Mouse (Mus musculus) midbrain, embryonic 12.5 days (tissue): ENCODE data around the gene Smg7. TPM values are rescaled to one million over a fixed set of nuclear protein-coding genes. Genes with fewer than 3 reads are reported as not detected.

Experiments used
- ATAC-seq: fragments of 200-750 bp; cut with Nextera tagmentation; 2 replicates; pipeline ENCODE4 v1.8.0; 2017; ENCODE audit warnings: low read depth, moderate TSS enrichment, moderate library complexity; ENCODE audit not compliant: low FRiP score
- H3K27ac ChIP-seq: fragments of 300-500 bp; sonication (generic); replicated peaks from 2 replicates; pipeline ENCODE4 v1.5.1; 2016; ENCODE audit warnings: mild to moderate bottlenecking
- H3K27me3 ChIP-seq: fragments of 300-500 bp; sonication (generic); 2 replicates; pipeline ENCODE4 v1.6.1; 2016; ENCODE audit warnings: mild to moderate bottlenecking
- H3K36me3 ChIP-seq: fragments of 300-500 bp; sonication (generic); 2 replicates; pipeline ENCODE4 v1.6.1; 2016
- H3K4me1 ChIP-seq: fragments of 300-500 bp; sonication (generic); 2 replicates; pipeline ENCODE4 v1.6.1; 2016
- H3K4me2 ChIP-seq: fragments of 300-500 bp; sonication (generic); replicated peaks from 2 replicates; pipeline ENCODE4 v1.6.1; 2016; ENCODE audit warnings: mild to moderate bottlenecking, moderate library complexity
- H3K4me3 ChIP-seq: fragments of 300-500 bp; sonication (generic); 2 replicates; pipeline ENCODE4 v1.5.1; 2016; ENCODE audit warnings: mild to moderate bottlenecking
- H3K9ac ChIP-seq: fragments of 300-500 bp; sonication (generic); replicated peaks from 2 replicates; pipeline ENCODE4 v1.6.1; 2016; ENCODE audit warnings: mild to moderate bottlenecking, moderate library complexity
- H3K9me3 ChIP-seq: fragments of 300-500 bp; sonication (generic); 2 replicates; pipeline ENCODE4 v1.6.1; 2016; ENCODE audit warnings: mild to moderate bottlenecking
- WGBS: fragments of 180-500 bp; shearing (Covaris S2); methylation state at CpG from one replicate; pipeline ENCODE4 v1.1.7; 2016; 5-methylcytosine and 5-hydroxymethylcytosine counted together
- polyA plus RNA-seq: library from polyadenylated mRNA; unstranded; fragments of >200 nt; fragmentation: Nextera tagmentation; extraction: Ambion mirVana; gene quantifications from 2 replicates; pipeline ENCODE4 v1.2.1, GENCODE M21; 2016

The Smg7 gene
- polyA plus RNA-seq, 1 experiment from 2014 or later, result 38.0 TPM

DNA sequence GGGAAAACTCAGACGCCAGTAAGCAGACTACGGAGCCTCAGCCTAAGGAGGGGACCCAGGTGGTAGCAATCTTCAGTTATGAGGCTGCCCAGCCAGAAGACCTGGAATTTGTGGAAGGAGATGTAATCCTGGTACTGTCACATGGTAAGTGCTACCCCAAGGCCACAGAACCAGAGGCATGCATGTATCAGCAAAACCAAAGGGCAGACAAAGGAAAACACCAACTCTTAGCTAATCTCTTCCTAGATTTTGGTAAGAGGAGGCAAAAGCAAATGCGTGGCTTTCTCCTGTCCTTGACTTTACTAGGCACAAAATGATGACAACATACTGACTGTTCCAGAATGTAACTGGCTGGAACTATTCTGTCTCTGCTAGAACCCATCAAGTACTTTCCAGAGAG lies 67.4 kb downstream of the Smg7 start:
- H3K27ac ChIP-seq, result no peak overlapping the region
- no peak overlapping the region for H3K4me2 ChIP-seq
- H3K36me3 ChIP-seq, result peaks cover 52% of the 10 kb centered on the region
- ATAC-seq, result no peak
- H3K4me3 ChIP-seq, result no peak overlapping the region
- H3K9ac ChIP-seq, result no peak overlapping the region
- H3K27me3 ChIP-seq, result no peaks in the 10 kb centered on the region
- no peaks in the 10 kb centered on the region for H3K9me3 ChIP-seq
- 97% methylated on average over 3 of the region's 3 CpGs for WGBS
- H3K4me1 ChIP-seq, result no peaks in the 10 kb centered on the region

DNA sequence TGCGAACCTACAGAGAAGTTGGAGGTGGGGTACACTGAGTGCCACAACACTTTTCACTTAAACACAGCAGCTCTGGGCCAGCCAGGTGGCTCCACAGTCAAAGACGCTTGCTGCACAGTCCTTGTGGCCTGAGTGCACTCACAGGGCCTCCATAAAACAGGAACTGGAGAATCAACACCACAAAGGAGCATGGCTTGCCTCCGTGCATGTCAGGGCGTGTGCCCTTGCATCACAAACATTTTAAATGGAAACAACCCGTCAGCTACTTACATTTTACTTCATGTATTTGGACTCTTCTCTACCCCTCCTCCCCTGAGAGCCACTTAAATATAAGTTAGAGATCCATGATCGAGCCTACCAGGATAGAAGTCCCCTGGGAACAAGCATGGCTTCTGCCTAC lies 70.1 kb downstream of the Smg7 start:
- WGBS, result 92% methylated on average over 6 of the region's 6 CpGs
- no peaks in the 10 kb centered on the region for H3K4me1 ChIP-seq
- no peak for ATAC-seq
- no peak overlapping the region for H3K4me2 ChIP-seq
- H3K27ac ChIP-seq, result no peak overlapping the region
- peaks cover 27% of the 10 kb centered on the region for H3K36me3 ChIP-seq
- H3K9me3 ChIP-seq, result no peaks in the 10 kb centered on the region
- H3K4me3 ChIP-seq, result no peak overlapping the region
- H3K9ac ChIP-seq, result no peak overlapping the region
- H3K27me3 ChIP-seq, result no peaks in the 10 kb centered on the region

DNA sequence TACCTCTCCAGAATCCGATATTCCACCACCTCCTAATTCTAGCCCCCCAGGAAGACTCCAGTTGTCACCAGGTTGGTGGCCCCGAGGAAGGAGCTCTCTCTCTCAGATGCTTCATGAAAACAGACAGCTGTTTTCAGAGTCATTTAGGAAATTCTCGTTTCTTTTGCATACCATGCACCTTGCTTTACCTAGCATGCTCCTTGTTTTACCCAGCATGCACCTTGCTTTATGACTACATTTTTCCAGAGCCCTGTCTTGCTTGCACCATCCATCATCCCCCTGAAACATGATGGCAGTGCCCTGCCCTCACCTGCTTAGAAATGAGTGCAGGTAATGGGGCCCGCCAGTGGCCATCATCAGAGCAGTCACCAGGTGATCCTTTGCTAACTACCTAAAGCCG lies 70.8 kb downstream of the Smg7 start:
- no peak overlapping the region for H3K4me2 ChIP-seq
- H3K9ac ChIP-seq, result no peak overlapping the region
- no peaks in the 10 kb centered on the region for H3K9me3 ChIP-seq
- no peak for ATAC-seq
- no peak overlapping the region for H3K4me3 ChIP-seq
- H3K36me3 ChIP-seq, result peaks cover 20% of the 10 kb centered on the region
- no peak overlapping the region for H3K27ac ChIP-seq
- H3K27me3 ChIP-seq, result no peaks in the 10 kb centered on the region
- WGBS, result 76% methylated on average over 5 of the region's 5 CpGs
- no peaks in the 10 kb centered on the region for H3K4me1 ChIP-seq

DNA sequence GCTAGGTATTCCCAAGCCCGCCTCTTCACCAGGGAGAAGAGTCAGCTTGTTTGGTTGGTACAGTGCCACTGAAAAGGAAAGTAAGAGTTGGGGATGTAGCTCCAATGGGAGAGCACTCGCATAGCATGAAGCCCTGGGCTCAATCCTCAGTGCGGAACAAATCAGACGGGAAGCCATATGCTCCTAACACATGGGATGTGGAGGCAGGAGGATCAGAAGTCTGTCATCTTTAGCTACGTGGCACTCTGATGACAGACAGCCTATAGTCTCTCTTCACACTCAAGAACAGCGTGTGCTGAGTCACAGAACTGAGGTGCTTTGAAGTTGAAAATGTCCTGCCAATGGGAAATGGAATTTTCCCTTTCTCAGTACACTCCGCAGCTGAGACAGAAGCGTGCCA lies 71.4 kb downstream of the Smg7 start:
- Histone ChIP-seq H3K36me3 (peaks cover 14% of the 10 kb centered on the region), H3K4me1 (no peaks in the 10 kb centered on the region), H3K4me3 (no peak overlapping the region), H3K27ac (no peak overlapping the region), H3K9ac (no peak overlapping the region), H3K9me3 (no peaks in the 10 kb centered on the region), H3K4me2 (no peak overlapping the region), H3K27me3 (no peaks in the 10 kb centered on the region)
- 86% methylated on average over 8 of the region's 8 CpGs for WGBS
- 0 out of 2 replicates have a peak, but pooled peaks have one; percentile 16 for ATAC-seq

DNA sequence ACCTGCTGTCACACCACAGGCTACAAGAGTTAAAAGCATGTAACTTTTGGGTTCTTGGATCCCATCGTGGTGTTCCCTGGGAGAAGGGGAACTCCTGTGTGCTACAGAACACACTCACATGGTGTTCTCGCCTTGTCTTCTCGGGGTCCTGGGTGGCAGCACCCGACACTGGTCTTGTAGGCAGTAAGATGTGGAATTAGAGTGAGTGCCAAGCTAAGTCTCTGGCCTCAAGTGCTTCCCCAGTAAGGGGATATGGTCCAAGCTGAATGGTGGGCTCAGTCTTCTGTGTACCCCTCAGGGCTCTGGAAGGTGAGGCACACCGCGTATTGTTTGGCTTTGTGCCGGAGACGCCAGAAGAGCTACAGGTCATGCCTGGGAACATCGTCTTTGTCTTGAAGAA lies 72.4 kb downstream of the Smg7 start:
- H3K27me3 ChIP-seq, result no peaks in the 10 kb centered on the region
- WGBS, result 92% methylated on average over 9 of the region's 9 CpGs
- no peak overlapping the region for H3K27ac ChIP-seq
- no peaks in the 10 kb centered on the region for H3K4me1 ChIP-seq
- H3K36me3 ChIP-seq, result peaks cover 6% of the 10 kb centered on the region; the same call in 1 of the 2 replicates
- no peaks in the 10 kb centered on the region for H3K9me3 ChIP-seq
- ATAC-seq, result no peak
- no peak overlapping the region for H3K9ac ChIP-seq
- no peak overlapping the region for H3K4me3 ChIP-seq
- H3K4me2 ChIP-seq, result no peak overlapping the region

DNA sequence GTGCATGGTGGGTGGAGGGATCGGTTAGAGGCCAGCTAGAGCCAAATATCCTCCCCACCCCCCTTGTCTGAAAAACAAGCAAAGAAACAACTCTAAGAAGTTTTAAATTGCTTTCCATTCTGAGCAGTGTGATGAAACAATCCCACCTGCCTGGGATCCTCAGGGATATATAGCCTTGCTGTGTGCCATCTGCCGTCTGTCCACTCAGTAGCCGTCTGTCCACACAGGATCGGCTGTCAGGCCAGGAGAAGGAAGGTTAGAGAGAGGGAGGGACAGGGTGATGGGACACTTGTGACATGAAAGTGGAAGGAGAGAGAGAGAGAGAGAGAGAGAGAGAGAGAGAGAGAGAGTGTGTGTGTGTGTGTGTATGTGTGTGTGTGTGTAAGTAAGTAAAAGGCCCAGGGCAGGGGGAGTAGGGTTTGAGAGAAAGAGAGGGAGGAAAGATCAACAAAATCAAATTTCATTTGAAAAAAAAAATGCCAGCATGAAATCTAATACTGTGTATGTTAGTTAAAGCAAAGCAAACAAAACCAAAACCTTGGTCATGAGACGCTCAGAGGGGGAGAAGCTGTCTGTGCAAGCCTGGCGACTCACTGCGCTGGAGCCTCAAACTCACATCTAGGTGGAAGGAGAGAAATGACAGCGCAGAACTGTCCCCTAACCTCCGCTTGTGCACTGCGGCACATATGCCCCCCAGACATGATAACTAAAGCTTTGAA lies 73.7 kb downstream of the Smg7 start:
- 81% methylated on average over 10 of the region's 10 CpGs for WGBS
- no peak overlapping the region for H3K27ac ChIP-seq
- no peaks in the 10 kb centered on the region for H3K9me3 ChIP-seq
- H3K4me3 ChIP-seq, result no peak overlapping the region
- no peak overlapping the region for H3K4me2 ChIP-seq
- no peaks in the 10 kb centered on the region for H3K4me1 ChIP-seq
- no peaks in the 10 kb centered on the region for H3K36me3 ChIP-seq
- no peak for ATAC-seq
- H3K27me3 ChIP-seq, result no peaks in the 10 kb centered on the region
- H3K9ac ChIP-seq, result no peak overlapping the region

DNA sequence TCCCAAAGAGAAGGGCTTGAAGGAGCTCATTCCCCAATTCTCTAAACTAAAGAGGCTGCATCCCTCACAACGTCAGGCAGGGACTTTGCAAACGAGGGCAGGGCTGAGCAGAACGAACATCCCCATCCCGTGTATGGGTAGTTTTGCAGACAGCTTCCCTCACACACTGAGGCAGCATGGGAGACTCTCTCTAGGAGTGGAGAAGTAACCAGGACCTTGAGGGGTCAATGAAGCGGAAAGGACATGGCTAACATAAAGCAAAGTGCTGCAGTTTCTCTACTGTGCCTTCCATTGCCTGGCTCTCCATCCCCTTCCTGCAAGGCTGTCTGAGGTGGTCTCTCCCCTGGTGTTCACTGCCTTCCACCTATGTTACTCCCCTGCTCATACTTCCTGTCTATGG lies 74.3 kb downstream of the Smg7 start:
- no peak overlapping the region for H3K4me2 ChIP-seq
- no peaks in the 10 kb centered on the region for H3K4me1 ChIP-seq
- no peak for ATAC-seq
- no peaks in the 10 kb centered on the region for H3K27me3 ChIP-seq
- H3K9ac ChIP-seq, result no peak overlapping the region
- H3K9me3 ChIP-seq, result no peaks in the 10 kb centered on the region
- no peaks in the 10 kb centered on the region for H3K36me3 ChIP-seq
- no peak overlapping the region for H3K4me3 ChIP-seq
- 81% methylated on average over 5 of the region's 5 CpGs for WGBS
- H3K27ac ChIP-seq, result no peak overlapping the region

DNA sequence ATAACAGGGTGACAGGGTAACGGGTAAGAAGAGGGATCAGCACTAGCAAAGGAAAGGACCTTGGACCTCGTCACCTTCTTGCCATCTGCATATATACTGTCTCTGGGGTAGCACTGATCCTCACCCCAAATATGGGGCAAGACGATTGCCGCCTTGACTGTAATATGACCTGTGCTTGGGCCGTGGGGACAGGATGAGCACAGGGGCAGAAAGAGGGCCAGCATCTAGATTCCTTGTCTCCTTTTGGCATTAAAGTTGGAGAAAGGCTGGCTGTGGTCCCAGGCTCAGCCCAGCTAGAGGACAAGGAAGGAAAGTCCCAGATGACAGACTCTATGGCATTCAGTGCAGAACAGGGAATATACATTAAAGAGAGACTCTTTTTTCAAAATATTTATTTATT lies 76.0 kb downstream of the Smg7 start:
- no peaks in the 10 kb centered on the region for H3K36me3 ChIP-seq
- no peaks in the 10 kb centered on the region for H3K4me1 ChIP-seq
- H3K9me3 ChIP-seq, result no peaks in the 10 kb centered on the region
- H3K4me2 ChIP-seq, result no peak overlapping the region
- H3K9ac ChIP-seq, result no peak overlapping the region
- 84% methylated on average over 5 of the region's 5 CpGs for WGBS
- no peak for ATAC-seq
- H3K4me3 ChIP-seq, result no peak overlapping the region
- no peaks in the 10 kb centered on the region for H3K27me3 ChIP-seq
- no peak overlapping the region for H3K27ac ChIP-seq

DNA sequence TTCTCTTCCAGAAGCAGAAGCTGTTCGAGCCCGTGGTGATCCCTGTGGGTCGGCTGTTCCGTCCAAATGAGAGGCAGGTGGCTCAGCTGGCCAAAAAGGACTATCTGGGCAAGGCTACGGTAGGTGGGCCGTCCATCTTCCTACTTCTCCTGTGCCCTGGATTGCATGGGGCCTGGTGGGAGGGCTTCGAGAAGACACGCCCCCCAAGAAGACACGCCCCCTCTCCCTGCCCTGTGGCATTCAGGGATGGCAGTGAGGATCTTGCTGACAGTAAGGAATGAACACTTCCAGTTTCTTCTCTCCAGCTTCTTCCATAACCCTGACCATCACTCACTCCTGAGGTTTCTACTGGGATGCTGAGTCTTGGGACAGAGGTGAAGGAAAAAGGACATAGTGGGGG lies 78.2 kb downstream of the Smg7 start:
- Histone ChIP-seq H3K4me3 (no peak overlapping the region), H3K4me1 (no peaks in the 10 kb centered on the region), H3K27me3 (no peaks in the 10 kb centered on the region), H3K27ac (no peak overlapping the region), H3K36me3 (no peaks in the 10 kb centered on the region), H3K9ac (no peak overlapping the region), H3K4me2 (no peak overlapping the region), H3K9me3 (no peaks in the 10 kb centered on the region)
- ATAC-seq, result no peak
- WGBS, result 69% methylated on average over 9 of the region's 9 CpGs

DNA sequence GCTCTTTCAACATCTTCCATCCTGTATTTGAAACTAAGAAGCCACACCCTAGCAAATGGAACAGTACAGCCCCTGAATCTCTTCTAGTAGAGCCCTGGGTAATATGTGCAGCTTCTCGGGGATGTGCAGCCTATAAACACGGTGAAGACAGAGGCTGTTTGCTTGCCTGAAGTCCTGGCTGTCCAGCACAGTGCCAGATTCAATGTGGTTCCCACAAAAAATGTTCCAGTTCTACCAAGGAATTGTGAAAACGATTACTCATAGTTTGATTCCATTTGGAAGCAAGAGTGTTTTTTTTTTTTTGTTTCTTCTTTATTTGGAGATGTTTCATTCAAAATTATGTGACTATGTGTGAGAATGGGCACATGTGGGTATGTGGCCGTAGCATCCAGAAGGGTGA lies 80.7 kb downstream of the Smg7 start:
- H3K27me3 ChIP-seq, result no peaks in the 10 kb centered on the region
- H3K36me3 ChIP-seq, result no peaks in the 10 kb centered on the region
- H3K4me2 ChIP-seq, result no peak overlapping the region
- H3K4me1 ChIP-seq, result peaks cover 16% of the 10 kb centered on the region
- no peak overlapping the region for H3K9ac ChIP-seq
- H3K4me3 ChIP-seq, result no peak overlapping the region
- no peak overlapping the region for H3K27ac ChIP-seq
- ATAC-seq, result no peak
- H3K9me3 ChIP-seq, result no peaks in the 10 kb centered on the region
- 83% methylated on average over 4 of the region's 4 CpGs for WGBS

DNA sequence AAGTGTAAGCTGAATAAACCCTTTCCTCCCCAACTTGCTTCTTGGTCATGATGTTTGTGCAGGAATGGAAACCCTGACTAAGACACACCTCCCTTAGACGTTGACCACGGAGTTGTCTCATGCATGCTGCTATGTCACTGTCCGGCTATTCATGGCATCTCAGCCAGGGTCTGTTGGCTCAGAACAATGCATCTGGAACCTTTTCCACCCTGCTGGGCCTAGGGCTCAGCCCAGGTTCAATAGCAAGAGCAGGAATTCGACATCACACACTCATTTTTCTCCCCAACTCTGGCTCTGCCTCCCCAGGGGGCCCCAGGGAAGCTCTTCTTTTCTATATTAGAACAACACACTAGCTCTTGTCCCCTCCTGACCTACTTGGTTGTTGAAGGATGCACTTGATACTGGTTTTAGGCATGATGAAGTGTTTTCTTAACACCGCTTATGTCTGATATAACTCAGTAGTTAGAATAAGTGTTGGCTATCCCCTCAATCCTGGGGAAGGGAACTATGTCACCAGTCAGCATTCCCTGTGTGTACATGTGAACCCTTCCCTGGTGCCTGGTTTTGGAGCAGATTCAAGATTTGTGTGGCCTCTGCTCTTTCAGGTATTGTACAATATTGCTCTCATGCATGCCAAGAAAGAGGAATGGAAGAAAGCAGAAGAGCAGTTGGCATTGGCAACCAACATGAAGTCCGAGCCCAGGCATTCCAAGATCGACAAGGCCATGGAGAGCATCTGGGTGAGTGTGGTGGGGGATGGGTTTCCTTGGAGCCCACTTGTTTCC lies 81.3 kb downstream of the Smg7 start:
- no peak overlapping the region for H3K9ac ChIP-seq
- no peak overlapping the region for H3K4me3 ChIP-seq
- peaks cover 22% of the 10 kb centered on the region for H3K4me1 ChIP-seq
- no peaks in the 10 kb centered on the region for H3K9me3 ChIP-seq
- no peaks in the 10 kb centered on the region for H3K27me3 ChIP-seq
- H3K4me2 ChIP-seq, result no peak overlapping the region
- no peak for ATAC-seq
- H3K27ac ChIP-seq, result no peak overlapping the region
- 75% methylated on average over 7 of the region's 7 CpGs for WGBS
- H3K36me3 ChIP-seq, result no peaks in the 10 kb centered on the region

DNA sequence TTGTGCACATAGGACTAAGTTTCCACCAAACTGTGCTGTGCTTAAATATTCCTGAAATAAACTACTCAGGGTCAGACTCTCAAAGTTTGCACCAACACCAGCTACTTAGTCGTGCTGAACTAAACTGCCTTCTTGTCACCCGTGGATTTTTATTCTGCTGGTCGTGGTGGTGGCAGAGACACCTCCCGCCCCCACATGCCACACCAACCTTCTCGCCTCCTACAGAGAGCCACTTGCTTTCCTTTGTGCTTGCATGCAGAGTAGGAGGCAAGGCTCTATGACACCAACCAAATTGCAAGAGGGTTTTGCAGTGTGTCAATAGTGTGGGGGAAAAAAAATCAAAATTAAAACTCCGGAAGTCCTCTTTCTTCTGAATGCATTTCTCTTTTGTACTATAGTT lies 82.9 kb downstream of the Smg7 start:
- ATAC-seq, result no peak
- 78% methylated on average over 6 of the region's 6 CpGs for WGBS
- Histone ChIP-seq H3K4me1 (peaks cover 33% of the 10 kb centered on the region), H3K27ac (no peak overlapping the region), H3K4me3 (no peak overlapping the region), H3K9ac (no peak overlapping the region), H3K27me3 (no peaks in the 10 kb centered on the region), H3K4me2 (no peak overlapping the region), H3K9me3 (no peaks in the 10 kb centered on the region), H3K36me3 (no peaks in the 10 kb centered on the region)
